Mouse (Mus musculus) hematopoietic stem cell, adult 5-6 weeks (primary cell): ENCODE results near the gene 4930451I11Rik. TPM values are rescaled to one million over a fixed set of nuclear protein-coding genes. Genes with fewer than 3 reads are reported as not detected.

Source experiments
- ATAC-seq, 2 experiments: fragments of 125-278 bp in 1 of 2; replicated peaks in 1 of 2; 2 replicates each; pipeline ENCODE4 v1.8.0; 2016 to 2017; ENCODE audit warnings: inconsistent platforms in 2 of 2, mild to moderate bottlenecking in 2 of 2, moderate number of reproducible peaks in 2 of 2, low read depth in 1 of 2, moderate TSS enrichment in 1 of 2; ENCODE audit not compliant: low FRiP score in 2 of 2, poor library complexity in 2 of 2, severe bottlenecking in 2 of 2, insufficient read depth in 1 of 2, low TSS enrichment in 1 of 2
- total RNA-seq: library from RNA; stranded (forward); fragments of 172-1452, 232-1000 nt; gene quantifications from 2 replicates; pipeline ENCODE4 v1.2.3, GENCODE M21; 2017

Gene 4930451I11Rik
- total RNA-seq, 1 experiment from 2014 or later, result not detected

- no peak for ATAC-seq
Observed at GRCm38 (mm10) chr7:126794271-126794605, 37.2 kb downstream of the 4930451I11Rik start.

DNA sequence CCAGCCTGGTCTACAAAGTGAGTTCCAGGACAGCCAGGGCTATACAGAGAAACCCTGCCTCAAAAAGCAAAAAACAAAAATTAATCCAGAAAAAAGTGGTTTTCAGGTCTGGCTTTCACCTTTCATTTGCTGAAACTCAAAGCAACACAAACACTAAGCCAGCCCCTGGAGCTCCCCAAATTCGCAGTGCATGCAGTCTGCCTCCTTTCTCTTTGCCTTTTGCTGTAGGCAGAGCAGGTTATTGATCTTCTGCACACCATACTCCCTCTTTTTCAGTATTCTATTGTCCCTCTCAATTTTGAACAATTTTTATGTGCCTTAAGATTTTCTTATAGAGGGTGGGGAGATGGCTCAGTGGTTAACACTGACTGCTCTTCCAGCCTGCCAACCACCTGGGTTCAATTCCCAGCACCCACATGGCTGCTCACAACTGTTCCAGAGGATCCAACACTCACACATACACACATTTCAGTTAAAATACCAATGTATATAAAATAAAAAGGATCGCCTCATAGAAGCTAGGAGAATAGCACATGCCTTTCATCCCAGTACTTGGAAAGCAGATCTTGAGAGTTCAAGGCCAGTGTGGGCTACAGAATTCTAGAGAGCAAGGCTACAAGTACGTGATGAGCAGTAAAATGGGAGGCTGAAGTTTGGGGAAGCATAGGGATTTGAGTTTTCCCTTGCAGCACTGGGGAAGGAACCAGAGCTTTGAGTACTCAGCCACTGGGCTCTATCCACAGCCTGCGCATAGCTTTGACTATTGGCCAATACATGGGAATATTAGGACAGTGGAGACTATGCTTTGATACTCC is 37.8 kb downstream of the 4930451I11Rik start:
- no peak for ATAC-seq

GRCm38 (mm10) chr7:126792721-126793443 is 38.6 kb downstream of the 4930451I11Rik start:
- ATAC-seq, result no peak

DNA sequence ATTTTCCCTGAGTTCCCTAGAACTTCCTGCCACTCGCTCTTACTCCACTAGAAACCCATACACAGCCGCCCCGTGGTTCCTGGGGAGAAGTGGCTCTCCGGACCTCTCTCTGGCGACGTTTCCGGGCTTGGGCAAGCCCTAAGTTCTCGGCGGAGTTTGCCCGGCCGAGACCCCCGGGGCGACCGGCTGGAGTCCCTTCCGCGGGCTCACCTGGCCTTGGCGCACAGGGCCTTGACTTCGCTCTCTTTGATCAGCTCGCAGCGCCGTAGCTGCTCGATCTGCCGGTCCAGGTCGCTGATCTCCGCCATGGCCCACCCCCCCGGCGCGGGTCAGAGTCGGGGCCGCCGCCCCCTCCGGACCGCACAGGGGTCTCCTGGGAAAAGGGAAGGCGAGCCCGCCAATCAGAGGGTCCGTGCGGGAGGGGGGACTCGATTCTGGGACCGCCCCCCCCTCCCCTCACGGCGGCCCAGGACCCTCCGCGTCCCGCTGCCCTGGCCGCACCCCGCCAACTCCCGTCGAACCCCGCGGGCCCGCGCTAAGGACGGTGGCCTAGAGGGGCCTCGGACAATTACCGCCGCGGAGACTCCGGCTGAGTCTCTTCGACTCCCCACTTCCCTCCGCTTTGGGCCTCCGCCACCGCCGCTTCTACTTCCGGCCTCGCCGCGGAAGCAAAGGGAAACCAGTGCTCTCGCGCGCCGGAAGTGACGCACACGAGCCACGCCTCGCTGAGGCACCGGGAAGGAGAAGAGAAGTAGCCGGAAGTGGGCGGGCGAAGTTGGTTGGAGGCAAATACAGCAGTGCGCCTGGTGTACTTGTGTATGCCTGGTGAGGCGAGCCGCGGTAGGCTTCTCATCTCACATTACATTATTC is 39.4 kb downstream of the 4930451I11Rik start, which contains the start of gene Ppp4c:
Gene Ppp4c (minus strand): TSS at position 646 of the 870 bp plus-strand sequence.
- ATAC-seq, result peak; percentile 91 to 95

- ATAC-seq, result no peak
Observed at GRCm38 (mm10) chr7:126789141-126789540, 42.3 kb downstream of the 4930451I11Rik start.

DNA sequence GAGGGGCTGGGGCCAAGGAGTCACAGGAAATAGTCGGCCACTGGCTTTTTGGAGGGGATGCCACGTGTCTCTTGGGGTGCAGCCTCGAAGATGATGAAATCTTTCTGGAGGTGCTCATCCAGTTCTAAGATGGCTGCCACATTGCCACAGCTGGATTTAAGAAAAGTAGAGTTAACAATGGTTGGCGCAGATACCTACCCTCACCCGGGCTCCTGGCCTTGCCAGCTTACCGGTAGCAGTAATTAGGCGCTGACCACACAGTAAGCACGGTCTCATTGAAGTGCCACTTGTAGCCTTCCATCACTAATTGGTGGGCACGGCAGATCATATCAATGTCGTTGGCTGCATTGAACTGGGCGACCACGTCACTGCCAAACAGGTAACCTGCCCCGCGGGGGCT is 45.3 kb downstream of the 4930451I11Rik start:
- ATAC-seq, result no peak

GRCm38 (mm10) chr7:126785056-126785455 is 46.4 kb downstream of the 4930451I11Rik start:
- no peak for ATAC-seq

DNA sequence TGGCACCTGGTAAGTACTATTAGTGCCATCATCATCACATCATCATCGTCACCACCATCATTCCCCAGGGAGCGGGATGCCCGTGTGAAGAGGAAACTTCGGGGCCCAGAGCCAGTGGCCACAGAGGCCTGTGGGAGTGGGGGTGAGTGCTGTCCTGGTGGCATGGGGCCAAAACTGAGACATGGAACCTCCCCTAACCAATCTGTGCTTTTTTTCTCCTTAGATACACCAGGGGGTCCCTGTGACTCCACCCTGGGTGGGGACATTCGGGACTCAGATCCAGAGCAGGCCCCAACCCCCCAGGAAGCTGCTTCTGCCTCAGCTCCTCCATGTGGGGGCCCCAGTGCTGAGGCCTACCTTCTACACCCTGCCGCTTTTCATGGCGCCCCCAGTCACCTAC is 47.0 kb downstream of the 4930451I11Rik start:
- ATAC-seq, result no peak

DNA sequence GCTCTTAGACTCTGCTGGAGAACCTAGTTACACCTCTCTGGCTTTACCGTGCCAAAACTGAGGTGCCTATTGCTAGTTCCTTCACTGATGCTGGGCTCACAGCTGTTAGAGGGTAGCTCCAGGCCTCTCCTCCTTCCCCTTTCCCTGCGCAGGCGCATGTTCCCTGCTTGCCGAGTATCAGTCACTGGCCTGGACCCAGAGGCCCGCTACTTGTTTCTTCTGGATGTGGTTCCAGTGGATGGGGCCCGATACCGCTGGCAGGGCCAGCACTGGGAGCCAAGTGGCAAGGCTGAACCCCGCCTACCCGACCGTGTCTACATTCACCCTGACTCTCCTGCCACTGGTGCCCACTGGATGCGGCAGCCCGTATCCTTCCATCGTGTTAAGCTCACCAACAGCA is 48.7 kb downstream of the 4930451I11Rik start:
- no peak for ATAC-seq

DNA sequence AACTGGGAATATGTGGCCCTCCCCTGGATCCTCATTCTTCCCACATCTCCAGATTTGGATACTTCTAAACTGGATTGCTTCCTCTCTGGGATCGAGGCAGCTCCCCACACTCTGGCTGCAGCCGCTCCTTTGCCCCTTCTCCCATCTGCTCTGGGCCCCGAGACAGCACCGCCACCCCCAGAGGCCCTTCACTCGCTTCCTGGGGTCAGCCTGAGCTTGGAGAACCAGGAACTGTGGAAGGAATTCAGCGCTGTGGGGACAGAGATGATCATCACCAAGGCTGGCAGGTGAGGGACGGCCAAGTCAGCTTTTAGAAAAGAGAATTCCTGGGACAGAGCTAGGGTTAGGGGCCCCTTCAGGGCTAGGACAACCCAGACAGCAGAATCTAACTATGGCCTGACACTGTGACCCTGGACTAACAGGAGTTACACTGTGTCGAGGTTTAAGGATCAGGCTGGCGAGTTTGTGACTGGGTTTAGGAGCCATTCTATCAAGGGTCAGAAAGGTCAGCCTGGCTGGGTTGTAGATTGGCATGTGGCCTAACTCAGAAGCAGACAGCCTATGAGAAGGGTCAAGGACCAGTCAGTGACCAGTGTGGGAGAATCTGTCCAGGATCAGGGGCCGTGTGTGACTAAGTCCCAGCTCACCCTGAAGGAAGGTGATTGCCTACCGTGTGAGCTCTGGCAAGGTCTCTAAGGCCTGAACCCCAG is 49.6 kb downstream of the 4930451I11Rik start:
- no peak for ATAC-seq

GRCm38 (mm10) chr7:126780971-126781635 is 50.3 kb downstream of the 4930451I11Rik start, which contains the start of gene Tbx6:
Gene Tbx6, plus strand, starts transcription at chr7:126781483.
- no peak for ATAC-seq

Other genes with a start within 250 kb of the 4930451I11Rik start
- 24.8 and 26.0 TPM in 2 replicates for gene Apobr, start 246.7 kb downstream of the 4930451I11Rik start, total RNA-seq
- gene Cln3, start 245.8 kb downstream of the 4930451I11Rik start, total RNA-seq, result 26.1 and 57.4 TPM in 2 replicates
- gene Il27, start 236.7 kb downstream of the 4930451I11Rik start, total RNA-seq, result 3.2 and 3.6 TPM in 2 replicates
- gene Nupr1, start 200.8 kb downstream of the 4930451I11Rik start, total RNA-seq, result 6.2 and 6.6 TPM in 2 replicates
- 33.2 and 46.9 TPM in 2 replicates for gene Sgf29, start 182.3 kb downstream of the 4930451I11Rik start, total RNA-seq
- 8.2 and 17.1 TPM in 2 replicates for gene Sult1a1, start 155.2 kb downstream of the 4930451I11Rik start, total RNA-seq
- gene Bola2, start 136.2 kb downstream of the 4930451I11Rik start, total RNA-seq, result 73.1 and 88.6 TPM in 2 replicates
- 4.1 and 6.3 TPM in 2 replicates for gene Slx1b, start 135.9 kb downstream of the 4930451I11Rik start, total RNA-seq
- 352 and 456 TPM in 2 replicates for gene Coro1a, start 123.9 kb downstream of the 4930451I11Rik start, total RNA-seq
- gene Mapk3, start 72.0 kb downstream of the 4930451I11Rik start, total RNA-seq, result 32.4 and 35.8 TPM in 2 replicates
- gene Gdpd3, start 65.3 kb downstream of the 4930451I11Rik start, total RNA-seq, result 3.3 and 16.4 TPM in 2 replicates
- 50.3 and 74.9 TPM in 2 replicates for gene Ypel3, start 54.7 kb downstream of the 4930451I11Rik start, total RNA-seq
- gene Tbx6, start 50.2 kb downstream of the 4930451I11Rik start, total RNA-seq, result 0.25 TPM in 1 of 2 replicates, not detected in the other
- 119 and 131 TPM in 2 replicates for gene Ppp4c, start 39.1 kb downstream of the 4930451I11Rik start, total RNA-seq
- gene Fam57b, start 34.0 kb downstream of the 4930451I11Rik start, total RNA-seq, result not detected in 2 replicates
- gene Doc2a, start 15.8 kb upstream of the 4930451I11Rik start, total RNA-seq, result not detected in 2 replicates
- gene Hirip3, start 30.3 kb upstream of the 4930451I11Rik start, total RNA-seq, result 128 and 398 TPM in 2 replicates
- gene Ino80e, start 30.7 kb upstream of the 4930451I11Rik start, total RNA-seq, result 33.2 and 35.6 TPM in 2 replicates
- gene Taok2, start 53.1 kb upstream of the 4930451I11Rik start, total RNA-seq, result 31.7 and 32.7 TPM in 2 replicates
- 14.5 and 25.6 TPM in 2 replicates for gene Tmem219, start 91.3 kb upstream of the 4930451I11Rik start, total RNA-seq
- gene Kctd13, start 97.2 kb upstream of the 4930451I11Rik start, total RNA-seq, result 9.3 and 15.8 TPM in 2 replicates
- not detected in 2 replicates for gene Asphd1, start 117.9 kb upstream of the 4930451I11Rik start, total RNA-seq
- 0.25 and 0.63 TPM in 2 replicates for gene Sez6l2, start 118.9 kb upstream of the 4930451I11Rik start, total RNA-seq
- gene Cdipt, start 144.3 kb upstream of the 4930451I11Rik start, total RNA-seq, result 33.1 and 56.3 TPM in 2 replicates
- gene Cdiptos, start 144.5 kb upstream of the 4930451I11Rik start, total RNA-seq, result 1.6 and 2.3 TPM in 2 replicates
- gene Mvp, start 183.0 kb upstream of the 4930451I11Rik start, total RNA-seq, result 26.2 and 39.0 TPM in 2 replicates
- gene Pagr1b, start 184.8 kb upstream of the 4930451I11Rik start, total RNA-seq, result not detected in 2 replicates
- 3.7 and 9.9 TPM in 2 replicates for gene Pagr1a, start 185.7 kb upstream of the 4930451I11Rik start, total RNA-seq
- gene Gm42742, start 189.5 kb upstream of the 4930451I11Rik start, total RNA-seq, result 35.6 and 38.7 TPM in 2 replicates
- gene Prrt2, start 189.6 kb upstream of the 4930451I11Rik start, total RNA-seq, result 0.30 and 0.69 TPM in 2 replicates
- gene Maz, start 195.4 kb upstream of the 4930451I11Rik start, total RNA-seq, result 53.3 and 65.4 TPM in 2 replicates
- gene Kif22, start 210.8 kb upstream of the 4930451I11Rik start, total RNA-seq, result 74.5 and 90.1 TPM in 2 replicates